Mouse (Mus musculus): Measurements from ENCODE around the gene Abcc8.

DNA sequence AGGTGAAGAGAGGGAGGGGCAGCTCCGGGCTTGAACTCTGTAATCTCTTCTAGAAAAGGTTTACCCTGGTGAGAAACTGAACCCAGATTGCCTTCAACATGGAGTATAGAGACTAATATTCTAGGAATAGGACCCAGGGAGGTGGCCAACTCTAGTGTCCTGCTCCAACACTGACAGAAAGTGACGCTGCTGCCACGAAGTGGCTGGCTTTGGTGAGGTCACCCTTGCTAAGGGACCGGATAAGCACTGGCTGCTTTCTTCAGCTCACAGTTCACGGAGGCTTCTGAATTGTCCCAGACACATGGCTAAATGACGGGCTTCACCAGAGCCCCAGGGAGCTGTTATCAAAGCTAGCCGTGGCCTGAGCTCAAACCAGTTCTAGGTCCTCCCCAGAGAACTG, 46.0 kb downstream of the Abcc8 start:
- TF ChIP-seq GATA1 (IDR thresholded peaks at IDR 0.05; ENCODE audit: borderline replicate concordance, low read length) (no peak), FLI1 (IDR thresholded peaks at IDR 0.05; ENCODE audit: low read length) (no peak)

Measured in megakaryocyte, embryonic 14.5 days (primary cell).